Mouse (Mus musculus): ENCODE measurements at regions not wholly inside any gene's neighbourhood (a gene's known extent, or its start where the extent isn't known, plus 50 kb on each side); places are given as distances from the start of the nearest gene placed in this dataset.

DNA sequence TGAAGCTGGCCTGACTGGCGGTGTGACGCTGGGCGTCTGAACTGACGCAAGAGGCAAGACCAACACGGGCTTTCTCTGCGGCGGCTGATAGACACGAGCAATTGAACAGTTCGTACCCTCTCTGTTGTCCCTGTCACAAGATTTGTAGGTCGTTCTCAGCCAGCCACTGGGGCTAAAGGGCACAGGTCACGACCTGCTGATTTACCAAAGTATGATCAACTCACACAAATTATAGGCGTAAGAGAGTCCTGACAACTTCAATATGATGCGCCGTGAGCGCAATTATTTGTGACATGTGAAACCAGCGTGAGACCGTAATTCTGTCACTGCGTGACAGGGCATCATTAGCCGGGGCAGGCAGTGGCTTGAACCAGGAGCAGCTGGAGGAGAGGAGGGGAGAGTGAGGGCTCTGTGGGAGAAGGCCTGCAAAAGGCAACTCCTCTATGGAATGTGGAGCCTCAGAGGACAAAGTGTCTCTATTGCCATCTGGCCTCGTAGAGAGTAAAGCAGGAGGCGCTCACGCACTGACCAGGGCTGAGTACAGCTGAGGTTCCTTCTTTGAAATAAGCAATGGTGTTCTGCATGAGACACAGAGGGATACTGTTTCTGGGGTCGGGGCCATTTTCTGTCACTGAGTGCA, 181.4 kb upstream of the Habp2 start:
- TF ChIP-seq CTCF (IDR thresholded peaks at IDR 0.05; ENCODE audit: low read depth) = peak; percentile 18; the same call in 1 of the 2 replicates
- no peak for TF ChIP-seq EP300 (optimal IDR thresholded peaks at IDR 0.05)

Measured in stomach, postnatal 0 days (tissue).